ENCODE assay signal across 27 mouse cellular contexts in genomic region chr5:8877800-8878199, GRCm38 (mm10).
"Had no signal": no experiment of that assay in that cellular context is flagged by ENCODE, and none has a peak within 500 bp of the region (broad histone marks: within the 10 kb centered on the region; RNA-seq: fewer than 3 reads in every experiment).

No protein-coding gene starts in this region.

- H3K4me2 ChIP-seq: heart, embryonic 11.5 days; heart, embryonic 13.5 days; heart, embryonic 15.5 days; hindbrain, embryonic 15.5 days; kidney, embryonic 15.5 days; limb, embryonic 12.5 days; liver, embryonic 11.5 days; liver, embryonic 13.5 days; liver, embryonic 15.5 days had no signal

- H3K27ac ChIP-seq: heart, adult 2 months; heart, embryonic 13.5 days; heart, embryonic 15.5 days; hindbrain, embryonic 15.5 days; hindbrain, postnatal 0 days; kidney, embryonic 15.5 days; kidney, postnatal 0 days; left cerebral cortex, adult 2 months; limb, embryonic 10.5 days; limb, embryonic 12.5 days; liver, embryonic 13.5 days; liver, embryonic 15.5 days had no signal

- H3K4me1 ChIP-seq: heart, embryonic 13.5 days; heart, embryonic 15.5 days; hindbrain, embryonic 15.5 days; kidney, embryonic 15.5 days; limb, embryonic 10.5 days; limb, embryonic 12.5 days; liver, embryonic 13.5 days had no signal

- DNase-seq: gastrocnemius, postnatal 14 days; gastrocnemius, postnatal 36 days; heart, adult 2 months; heart, postnatal 14 days; heart, postnatal 36 days; kidney, adult 11 months; kidney, adult 2 months; kidney, adult 9 months; kidney, postnatal 14 days; kidney, postnatal 36 days; layer of hippocampus, adult 9-11 months; layer of hippocampus, postnatal 36 days; liver; liver, embryonic 13.5 days had no signal

- H3K27me3 ChIP-seq: heart, embryonic 13.5 days; heart, embryonic 15.5 days; hindbrain, embryonic 15.5 days; kidney, embryonic 15.5 days; limb, embryonic 12.5 days; liver, embryonic 13.5 days; liver, embryonic 15.5 days had no signal

- H3K9me3 ChIP-seq: heart, embryonic 13.5 days; heart, embryonic 15.5 days; hindbrain, embryonic 15.5 days; kidney, embryonic 15.5 days; limb, embryonic 10.5 days; limb, embryonic 12.5 days; liver, embryonic 13.5 days; liver, embryonic 15.5 days had no signal

- H3K4me3 ChIP-seq: heart, adult 2 months; heart, embryonic 13.5 days; heart, embryonic 15.5 days; hindbrain, embryonic 15.5 days; kidney, embryonic 15.5 days; left cerebral cortex, adult 2 months; limb, embryonic 10.5 days; limb, embryonic 12.5 days; liver, embryonic 13.5 days; liver, embryonic 15.5 days had no signal

- H3K9ac ChIP-seq: heart, embryonic 13.5 days; heart, embryonic 15.5 days; hindbrain, embryonic 15.5 days; kidney, embryonic 15.5 days; limb, embryonic 12.5 days; liver, embryonic 13.5 days; liver, embryonic 15.5 days had no signal

- H3K36me3 ChIP-seq: heart, embryonic 13.5 days; heart, embryonic 15.5 days; hindbrain, embryonic 15.5 days; kidney, embryonic 15.5 days; limb, embryonic 10.5 days; limb, embryonic 12.5 days; liver, embryonic 13.5 days; liver, embryonic 15.5 days had no signal

- ATAC-seq: hindbrain, postnatal 0 days; intestine, embryonic 16.5 days had no signal
